Mouse (Mus musculus) heart, adult 2 months (tissue): Measurements from ENCODE around the gene Tnfrsf18. TPM values are rescaled to one million over a fixed set of nuclear protein-coding genes. Genes with fewer than 3 reads are reported as not detected.

ENCODE experiments used
- DNase-seq, 2 experiments: peaks; one replicate each; pipeline ENCODE4 v3.0.0; 2021
- H3K27ac ChIP-seq: fragments of 200-600 bp; 2 replicates; pipeline ENCODE4 v1.8.1; 2022
- H3K27me3 ChIP-seq: fragments of 200-500 bp; 2 replicates; pipeline ENCODE4 v1.6.1; 2012; ENCODE audit warnings: mild to moderate bottlenecking, low read length, inconsistent platforms, mixed read lengths; ENCODE audit not compliant: control insufficient read depth, insufficient read depth
- H3K36me3 ChIP-seq: fragments of 200-500 bp; 2 replicates; pipeline ENCODE4 v1.6.1; 2012; ENCODE audit warnings: low read length, inconsistent platforms; ENCODE audit not compliant: control insufficient read depth, insufficient read depth
- H3K4me1 ChIP-seq: fragments of 200-500 bp; 2 replicates; pipeline ENCODE4 v1.6.1; 2011; ENCODE audit warnings: low read length; ENCODE audit not compliant: control insufficient read depth, insufficient read depth
- H3K4me3 ChIP-seq: fragments of 200-600 bp; 2 replicates; pipeline ENCODE4 v1.8.1; 2022
- H3K79me2 ChIP-seq: fragments of 200-500 bp; replicated peaks from 2 replicates; pipeline ENCODE4 v1.6.1; 2012; ENCODE audit warnings: mild to moderate bottlenecking, inconsistent platforms, low read length, moderate library complexity, mixed read lengths; ENCODE audit not compliant: control insufficient read depth, insufficient read depth
- H3K9ac ChIP-seq: fragments of 200-500 bp; 2 replicates; pipeline ENCODE4 v1.6.1; 2012; ENCODE audit warnings: low read depth, mild to moderate bottlenecking, control low read depth, inconsistent platforms, low read length, mixed read lengths
- CTCF ChIP-seq: fragments of 200-600 bp; IDR thresholded peaks from 2 replicates; pipeline ENCODE4 v1.8.1; 2022; ENCODE audit warnings: antibody characterized with exemption, mild to moderate bottlenecking, moderate library complexity
- EP300 ChIP-seq: fragments of 200-500 bp; IDR thresholded peaks from 2 replicates; pipeline ENCODE4 v1.6.1; 2011; ENCODE audit warnings: low read depth, low read length, control low read depth; ENCODE audit not compliant: insufficient read depth
- POLR2A ChIP-seq: fragments of 200-500 bp; IDR thresholded peaks from 2 replicates; pipeline ENCODE4 v1.6.1; 2011; ENCODE audit warnings: mild to moderate bottlenecking, low read depth, low read length, control low read depth; ENCODE audit not compliant: insufficient read depth
- WGBS: fragments of 180-500 bp; shearing (Covaris S2); methylation state at CpG from one replicate; pipeline ENCODE4 v1.1.7; 2018; 5-methylcytosine and 5-hydroxymethylcytosine counted together
- intact Hi-C: fragments of 180-260 bp; cut with DNase I; formaldehyde crosslinking; loops from one replicate; pipeline ENCODE4 v1.15.1; 2025
- polyA plus RNA-seq: library from polyadenylated mRNA; depleted of rRNA; stranded (reverse); fragments of >200 nt; gene quantifications from 2 replicates; pipeline ENCODE4 v1.2.3, GENCODE M21; 2012
- total RNA-seq, 2 experiments: library from RNA; stranded (reverse); gene quantifications; 2 replicates each; pipeline ENCODE4 v1.2.3; 2021

Tnfrsf18 gene
- total and polyA plus RNA-seq, 3 experiments = 0.31 to 0.80 TPM; not detected in 1

DNA sequence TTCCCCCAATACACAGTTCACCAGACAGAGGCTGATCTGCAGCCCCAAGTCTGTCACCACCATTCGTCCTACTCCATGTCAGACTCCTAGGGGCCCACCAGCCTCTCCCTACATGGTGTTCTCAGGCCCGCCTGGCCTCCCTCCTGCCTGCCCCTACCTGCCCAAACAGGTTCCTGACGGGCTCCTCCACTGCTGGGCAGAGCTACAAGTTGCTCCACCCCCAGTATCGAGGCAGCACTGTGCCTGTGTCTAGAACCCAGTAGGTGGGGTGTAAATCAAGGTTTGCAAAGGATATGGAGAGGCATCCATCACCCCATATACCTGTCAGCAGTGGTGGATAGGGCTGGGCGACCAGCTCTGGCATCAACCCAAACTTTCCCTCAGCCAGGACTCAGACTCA is 33.3 kb downstream of the Tnfrsf18 start, which contains the start of gene Ttll10:
Ttll10 (minus strand) TSS at position 154 of the 400 bp plus-strand sequence.
- no peak for DNase-seq
- H3K4me3 ChIP-seq = no peak within 1 kb of the TSS
- no peak within 1 kb of the TSS for H3K27ac ChIP-seq
- no peaks in the 10 kb centered on the region for H3K4me1 ChIP-seq
- H3K36me3 ChIP-seq = no peaks in the 10 kb centered on the region
- no peaks in the 10 kb centered on the region for H3K27me3 ChIP-seq
- whole genome bisulfite sequencing = 52% methylated on average over 5 of the region's 5 CpGs
- TF ChIP-seq CTCF = no peak
- TF ChIP-seq EP300 = no peak
- no peak for TF ChIP-seq POLR2A
- no peaks in the 10 kb centered on the region for H3K79me2 ChIP-seq
- no peak within 1 kb of the TSS for H3K9ac ChIP-seq
- intact Hi-C loops = no loop called here

DNA sequence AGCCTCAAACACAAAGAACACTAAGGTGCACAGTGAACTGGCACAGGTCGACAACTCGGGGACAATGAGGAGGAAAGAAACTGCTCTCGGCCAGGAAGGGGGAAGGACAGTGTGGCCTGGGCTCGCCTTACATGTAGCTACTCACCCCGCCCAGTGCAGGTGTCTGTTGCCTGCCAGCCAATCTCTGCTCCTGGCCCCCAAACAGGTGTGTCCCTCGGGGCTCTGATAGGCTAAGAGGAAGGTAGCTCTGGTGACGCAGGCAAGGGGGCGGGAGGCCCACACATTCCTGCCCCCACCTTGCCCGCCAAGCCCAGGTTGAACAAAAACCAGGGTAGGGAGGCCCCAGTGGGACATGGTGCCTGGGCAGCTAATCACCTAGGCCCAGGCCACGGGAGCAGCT is 33.7 kb downstream of the Tnfrsf18 start:
- Histone ChIP-seq H3K79me2 (no peaks in the 10 kb centered on the region), H3K27me3 (no peaks in the 10 kb centered on the region), H3K36me3 (no peaks in the 10 kb centered on the region), H3K4me1 (no peaks in the 10 kb centered on the region), H3K4me3 (no peak overlapping the region), H3K27ac (no peak overlapping the region), H3K9ac (no peak overlapping the region)
- no peak for DNase-seq
- TF ChIP-seq CTCF (no peak), POLR2A (no peak), EP300 (no peak)
- 54% methylated on average over 10 of the region's 10 CpGs for WGBS
- intact Hi-C loops = no loop called here

DNA sequence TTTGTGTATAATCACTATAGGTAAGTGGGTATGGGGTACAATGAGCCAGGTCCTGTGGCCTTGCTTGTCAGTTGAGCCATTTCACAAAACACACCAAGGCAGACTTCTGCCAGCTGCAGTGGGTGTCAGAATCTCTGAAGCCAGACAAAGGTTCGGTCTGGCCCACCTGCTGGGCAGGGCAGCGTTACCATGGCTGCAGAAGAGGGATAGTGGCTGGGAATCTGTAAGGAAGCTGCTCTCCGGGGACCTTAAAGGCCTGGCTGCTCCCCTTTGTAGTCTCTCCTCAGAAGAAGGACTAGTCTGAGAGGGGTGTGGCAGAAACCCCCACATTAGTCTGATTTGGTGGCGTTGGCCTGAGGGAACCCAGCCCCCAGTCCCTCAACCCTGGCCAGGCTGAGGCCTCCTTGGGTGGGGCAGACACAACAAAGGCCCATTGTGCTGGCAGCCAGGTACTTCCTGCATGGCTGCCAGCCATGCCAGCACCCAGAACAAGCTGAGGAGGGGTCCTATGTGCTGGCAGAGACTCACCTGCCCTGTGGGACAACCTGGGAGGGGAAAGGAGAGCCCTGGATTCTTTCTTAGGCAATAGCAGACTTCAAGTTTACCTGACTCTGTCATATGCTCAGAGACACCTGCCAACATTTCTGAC is 38.0 kb downstream of the Tnfrsf18 start:
- intact Hi-C loops = no loop called here
- H3K36me3 ChIP-seq = no peaks in the 10 kb centered on the region
- 0 out of 2 replicates have a peak, but pooled peaks cover 2% of the 10 kb centered on the region for H3K4me1 ChIP-seq
- no peak overlapping the region for H3K4me3 ChIP-seq
- DNase-seq = no peak
- TF ChIP-seq POLR2A = no peak
- TF ChIP-seq CTCF = no peak
- no peak for TF ChIP-seq EP300
- no peaks in the 10 kb centered on the region for H3K79me2 ChIP-seq
- no peak overlapping the region for H3K27ac ChIP-seq
- 62% methylated on average over 4 of the region's 4 CpGs for WGBS
- H3K27me3 ChIP-seq = no peaks in the 10 kb centered on the region
- H3K9ac ChIP-seq = no peak overlapping the region

DNA sequence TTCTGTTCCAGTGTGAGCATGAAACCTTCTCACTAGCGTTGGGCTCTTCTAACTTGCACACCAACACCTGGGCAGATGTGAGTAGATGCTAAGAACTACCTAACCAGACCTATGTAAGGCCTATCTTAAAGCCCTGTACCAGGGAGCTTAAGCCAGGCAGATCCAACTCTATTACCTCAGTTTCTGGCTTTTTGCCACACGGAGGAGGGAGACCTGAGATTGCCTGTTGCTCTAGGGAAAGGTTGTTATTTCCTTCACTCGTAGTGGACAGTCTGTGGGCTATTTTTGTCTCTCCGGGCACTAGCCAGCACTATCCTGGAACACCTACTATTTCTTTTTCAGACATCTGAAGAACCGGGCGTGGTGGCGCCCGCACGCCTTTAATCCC is 38.5 kb downstream of the Tnfrsf18 start:
- DNase-seq = no peak
- Histone ChIP-seq H3K4me1 (0 out of 2 replicates have a peak, but pooled peaks cover 2% of the 10 kb centered on the region), H3K36me3 (no peaks in the 10 kb centered on the region), H3K9ac (no peak overlapping the region), H3K79me2 (no peaks in the 10 kb centered on the region), H3K4me3 (no peak overlapping the region), H3K27ac (no peak overlapping the region), H3K27me3 (no peaks in the 10 kb centered on the region)
- TF ChIP-seq POLR2A = no peak
- no peak for TF ChIP-seq CTCF
- TF ChIP-seq EP300 = no peak
- intact Hi-C loops = no loop called here
- 41% methylated on average over 9 of the region's 9 CpGs for WGBS

DNA sequence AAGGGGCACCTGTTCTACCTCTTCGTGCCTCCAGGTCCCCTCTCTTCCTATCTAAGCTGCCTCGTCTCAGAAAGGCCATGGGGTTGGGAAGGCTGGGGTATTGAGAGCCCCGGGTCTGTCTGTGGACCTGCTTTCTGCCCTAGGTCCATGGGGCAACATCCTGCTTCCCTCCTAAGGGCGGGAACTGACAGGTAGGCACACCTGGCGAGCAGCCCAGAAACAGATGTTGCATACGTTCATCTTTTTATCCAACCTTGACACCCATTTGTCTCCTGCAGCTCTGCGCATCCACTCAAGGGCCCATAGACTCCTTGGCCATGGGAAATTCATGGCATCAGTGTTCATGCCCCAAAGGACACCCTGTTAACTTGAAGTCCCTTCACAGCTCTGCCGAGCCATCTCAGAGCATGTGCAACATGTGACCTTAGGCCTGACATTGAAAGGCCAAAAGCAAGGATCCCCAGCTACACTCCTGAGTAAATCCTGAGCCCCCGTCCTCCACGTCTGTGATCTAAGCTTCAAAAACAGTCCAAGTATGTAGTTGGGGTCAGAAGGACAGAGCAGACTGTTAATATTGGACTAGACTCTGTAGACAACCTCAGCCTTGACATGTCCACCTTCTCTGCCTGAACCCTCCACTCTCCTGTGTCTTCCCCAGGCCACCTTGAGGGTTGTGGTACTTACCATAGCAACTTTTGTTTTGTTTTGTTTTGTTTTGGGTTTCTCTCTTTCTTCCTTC is 39.4 kb downstream of the Tnfrsf18 start:
- 86% methylated on average over 10 of the region's 10 CpGs for WGBS
- intact Hi-C loops = no loop called here
- no peak overlapping the region for H3K4me3 ChIP-seq
- DNase-seq = no peak
- no peak overlapping the region for H3K9ac ChIP-seq
- no peak overlapping the region for H3K27ac ChIP-seq
- H3K4me1 ChIP-seq = 0 out of 2 replicates have a peak, but pooled peaks cover 2% of the 10 kb centered on the region
- TF ChIP-seq POLR2A = no peak
- no peak for TF ChIP-seq EP300
- no peak for TF ChIP-seq CTCF
- H3K36me3 ChIP-seq = no peaks in the 10 kb centered on the region
- H3K79me2 ChIP-seq = no peaks in the 10 kb centered on the region
- H3K27me3 ChIP-seq = no peaks in the 10 kb centered on the region

DNA sequence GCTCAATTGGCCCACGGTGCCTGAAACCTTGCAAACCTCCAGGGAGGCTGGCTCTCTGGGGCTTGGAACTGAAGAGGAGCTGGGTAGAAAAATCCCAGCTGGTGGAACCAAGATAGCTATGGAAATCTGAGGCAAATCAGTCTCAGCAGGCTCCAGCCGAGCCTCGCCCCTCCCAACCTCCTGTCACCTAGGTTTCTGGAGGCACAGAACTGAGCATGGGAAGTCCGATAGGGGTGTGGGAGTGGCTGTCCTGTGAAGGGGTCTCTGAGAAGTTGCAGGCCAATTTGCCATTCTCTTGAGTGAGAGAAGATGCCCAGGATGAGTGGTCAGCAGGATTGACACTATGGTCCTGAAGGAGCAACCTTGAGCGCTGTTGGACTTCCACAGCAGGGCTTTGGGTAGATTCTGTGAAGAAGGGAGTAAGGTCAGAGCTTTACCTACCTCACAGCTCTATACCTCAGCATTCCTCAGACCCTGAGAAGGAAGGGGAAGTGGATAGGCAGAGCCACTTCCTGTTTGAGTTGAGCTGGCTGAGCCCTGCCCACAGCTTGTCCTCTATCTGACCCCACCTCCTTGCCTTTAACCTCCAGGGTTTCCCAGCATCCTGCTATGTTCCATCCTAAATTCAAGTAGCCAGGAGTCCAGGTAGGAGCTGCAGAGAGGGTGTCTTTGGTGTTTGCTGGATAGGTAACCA is 41.4 kb downstream of the Tnfrsf18 start:
- 61% methylated on average over 5 of the region's 5 CpGs for WGBS
- Histone ChIP-seq H3K27ac (no peak overlapping the region), H3K4me1 (0 out of 2 replicates have a peak, but pooled peaks cover 2% of the 10 kb centered on the region), H3K27me3 (no peaks in the 10 kb centered on the region), H3K79me2 (no peaks in the 10 kb centered on the region), H3K36me3 (no peaks in the 10 kb centered on the region), H3K4me3 (no peak overlapping the region), H3K9ac (no peak overlapping the region)
- no peak for DNase-seq
- no peak for TF ChIP-seq CTCF
- intact Hi-C loops = no loop called here
